Mouse (Mus musculus) liver, embryonic 14.5 days (tissue): ENCODE results near the gene Rab28. TPM values are rescaled to one million over a fixed set of nuclear protein-coding genes. Genes with fewer than 3 reads are reported as not detected.

Experiments
- ATAC-seq: fragments of 200-750 bp; cut with Nextera tagmentation; 2 replicates; pipeline ENCODE4 v1.8.0; 2017; ENCODE audit warnings: moderate number of reproducible peaks, mild to moderate bottlenecking, moderate library complexity; ENCODE audit not compliant: insufficient read depth
- DNase-seq, 3 experiments: peaks; one replicate each; pipeline ENCODE4 v3.0.0-alpha.2; 2012 to 2013; ENCODE audit warnings: low read depth in 3 of 3, low spot score in 3 of 3
- H3K27ac ChIP-seq: fragments of 300-500 bp; sonication (generic); 2 replicates; pipeline ENCODE4 v1.5.1; 2014; ENCODE audit warnings: moderate library complexity, mild to moderate bottlenecking, control low read depth, inconsistent platforms
- H3K27me3 ChIP-seq: fragments of 300-500 bp; sonication (generic); 2 replicates; pipeline ENCODE4 v1.6.1; 2014; ENCODE audit warnings: mild to moderate bottlenecking, low read length, moderate library complexity; ENCODE audit not compliant: control insufficient read depth, insufficient read depth
- H3K36me3 ChIP-seq: fragments of 300-500 bp; sonication (generic); replicated peaks from 2 replicates; pipeline ENCODE4 v1.6.1; 2014; ENCODE audit warnings: low read depth; ENCODE audit not compliant: control insufficient read depth, insufficient read depth
- H3K4me1 ChIP-seq, 2 experiments: fragments of 200-500 bp in 1 of 2; fragments of 300-500 bp in 1 of 2; sonication (generic) in 1 of 2; replicated peaks; 2 replicates each; pipeline ENCODE4 v1.6.1; 2012 to 2014; ENCODE audit warnings: antibody characterized with exemption in 1 of 2, inconsistent platforms in 1 of 2, low read length in 1 of 2; ENCODE audit not compliant: control insufficient read depth in 2 of 2, insufficient read depth in 2 of 2
- H3K4me2 ChIP-seq: fragments of 300-500 bp; sonication (generic); 2 replicates; pipeline ENCODE4 v1.6.1; 2014; ENCODE audit warnings: low read depth, mild to moderate bottlenecking, control low read depth, moderate library complexity
- H3K4me3 ChIP-seq, 2 experiments: fragments of 200-500 bp in 1 of 2; fragments of 300-500 bp in 1 of 2; sonication (generic) in 1 of 2; 2 replicates each; pipeline ENCODE4 v1.5.1; 2012 to 2014; ENCODE audit warnings: low read depth in 2 of 2, low read length in 2 of 2, mild to moderate bottlenecking in 2 of 2, control low read depth in 1 of 2, inconsistent platforms in 1 of 2, moderate library complexity in 1 of 2; ENCODE audit not compliant: insufficient read depth in 1 of 2
- H3K9ac ChIP-seq: fragments of 300-500 bp; sonication (generic); replicated peaks from 2 replicates; pipeline ENCODE4 v1.6.1; 2014; ENCODE audit warnings: mild to moderate bottlenecking, control low read depth, moderate library complexity
- H3K9me3 ChIP-seq: fragments of 300-500 bp; sonication (generic); 2 replicates; pipeline ENCODE4 v1.6.1; 2016; ENCODE audit warnings: low read length, mixed read lengths; ENCODE audit not compliant: control insufficient read depth
- CTCF ChIP-seq: IDR thresholded peaks from 2 replicates; pipeline ENCODE4 v1.5.1; 2016; ENCODE audit warnings: antibody characterized with exemption, low read depth, control low read depth
- EP300 ChIP-seq: IDR thresholded peaks from 2 replicates; pipeline ENCODE4 v1.6.1; 2016; ENCODE audit warnings: antibody characterized with exemption, low read depth
- WGBS: fragments of 180-500 bp; shearing (Covaris S2); extraction: QIAGEN DNeasy Blood & Tissue Kit; methylation state at CpG from one replicate; pipeline ENCODE4 v1.1.7; 2014; ENCODE audit not compliant: insufficient replicate concordance; 5-methylcytosine and 5-hydroxymethylcytosine counted together
- polyA plus RNA-seq, 2 experiments: library from polyadenylated mRNA; depleted of rRNA in 1 of 2; stranded (reverse) in 1 of 2; unstranded in 1 of 2; fragments of >200 nt; fragmentation: Nextera tagmentation in 1 of 2; extraction: Ambion mirVana in 1 of 2; gene quantifications; 2 replicates each; pipeline versions ENCODE4 v1.2.1 to v1.2.3; 2012 to 2014

Gene Rab28
- polyA plus RNA-seq, 2 experiments: 10.3 to 18.8 TPM

- Histone ChIP-seq H3K36me3 (no peaks in the 10 kb centered on the region), H3K27ac (no peak overlapping the region), H3K9me3 (no peaks in the 10 kb centered on the region), H3K4me2 (no peak overlapping the region), H3K9ac (no peak overlapping the region), H3K4me1 (no peaks in the 10 kb centered on the region), H3K27me3 (no peaks in the 10 kb centered on the region), H3K4me3 (no peak overlapping the region)
- ATAC-seq: no peak
- TF ChIP-seq EP300 (no peak), CTCF (no peak)
- no peak for DNase-seq
These were observed 10.0 kb downstream of the Rab28 start for GRCm38 (mm10) chr5:41697958-41698357.

GRCm38 (mm10) chr5:41685016-41685415 is 22.9 kb downstream of the Rab28 start:
- no peak overlapping the region for H3K27ac ChIP-seq
- no peak overlapping the region for H3K4me2 ChIP-seq
- DNase-seq (no peak), ATAC-seq (no peak)
- no peaks in the 10 kb centered on the region for H3K9me3 ChIP-seq
- no peaks in the 10 kb centered on the region for H3K36me3 ChIP-seq
- H3K9ac ChIP-seq: no peak overlapping the region
- no peaks in the 10 kb centered on the region for H3K27me3 ChIP-seq
- H3K4me3 ChIP-seq: no peak overlapping the region
- H3K4me1 ChIP-seq: no peaks in the 10 kb centered on the region
- TF ChIP-seq EP300 (no peak), CTCF (no peak)

DNA sequence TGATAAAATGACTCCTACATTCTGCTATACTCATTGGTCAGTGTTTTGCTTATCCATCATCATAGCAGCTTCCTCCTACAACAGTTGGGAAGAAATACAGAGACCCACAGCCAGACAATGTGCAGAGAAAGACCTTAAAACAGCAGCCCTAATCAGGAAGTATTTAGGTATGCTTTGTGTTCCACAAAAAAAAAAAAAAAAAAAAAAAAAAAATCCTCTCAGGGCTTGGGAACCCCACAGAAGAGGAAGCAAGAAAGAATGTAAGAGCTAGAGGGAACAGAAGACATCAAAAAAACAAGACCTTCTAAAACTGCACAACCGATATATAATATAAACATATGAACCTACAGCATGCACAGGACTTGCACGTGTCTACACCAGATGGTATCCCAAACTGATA is 24.0 kb downstream of the Rab28 start:
- Histone ChIP-seq H3K27ac (no peak overlapping the region), H3K36me3 (no peaks in the 10 kb centered on the region), H3K4me2 (no peak overlapping the region), H3K4me3 (no peak overlapping the region), H3K9me3 (no peaks in the 10 kb centered on the region), H3K4me1 (no peaks in the 10 kb centered on the region), H3K9ac (no peak overlapping the region), H3K27me3 (no peaks in the 10 kb centered on the region)
- DNase-seq: no peak
- no peak for TF ChIP-seq EP300
- no peak for TF ChIP-seq CTCF
- ATAC-seq: no peak
- WGBS: 72% methylated on average over 2 of the region's 2 CpGs

- Histone ChIP-seq H3K4me2 (no peak overlapping the region), H3K36me3 (no peaks in the 10 kb centered on the region), H3K4me3 (no peak overlapping the region), H3K27me3 (no peaks in the 10 kb centered on the region), H3K27ac (no peak overlapping the region), H3K9ac (no peak overlapping the region), H3K9me3 (no peaks in the 10 kb centered on the region), H3K4me1 (no peaks in the 10 kb centered on the region)
- WGBS: 71% methylated on average over 6 of the region's 6 CpGs
- no peak for DNase-seq
- no peak for TF ChIP-seq EP300
- no peak for TF ChIP-seq CTCF
- no peak for ATAC-seq
These were observed 41.9 kb downstream of the Rab28 start for GRCm38 (mm10) chr5:41666012-41666411.

DNA sequence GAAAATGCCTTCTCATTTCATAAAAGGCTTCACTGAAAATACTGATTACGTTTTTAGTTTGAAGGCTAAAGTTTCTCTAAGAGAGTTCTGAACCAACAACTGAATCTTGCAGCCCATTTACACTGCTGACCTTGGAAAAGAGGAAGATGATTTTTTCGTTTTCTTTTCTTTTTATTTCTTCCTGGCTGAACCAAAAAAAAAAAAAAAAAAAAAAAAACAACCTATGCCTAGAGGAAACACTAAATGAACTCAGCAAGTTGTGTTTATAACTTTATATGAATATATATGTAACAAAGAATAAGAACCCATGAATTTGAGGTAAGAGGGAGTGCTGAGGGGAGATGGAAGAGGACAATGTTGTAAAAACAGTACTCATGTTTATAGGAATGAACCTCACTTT is 71.2 kb downstream of the Rab28 start:
- ATAC-seq (no peak), DNase-seq (no peak)
- Histone ChIP-seq H3K27me3 (no peaks in the 10 kb centered on the region), H3K4me2 (no peak overlapping the region), H3K36me3 (no peaks in the 10 kb centered on the region), H3K27ac (no peak overlapping the region), H3K4me1 (no peaks in the 10 kb centered on the region), H3K9ac (no peak overlapping the region), H3K4me3 (no peak overlapping the region), H3K9me3 (no peaks in the 10 kb centered on the region)
- WGBS: 42% methylated on average over 2 of the region's 2 CpGs
- TF ChIP-seq CTCF: no peak
- no peak for TF ChIP-seq EP300
